In the genomic region with DNA sequence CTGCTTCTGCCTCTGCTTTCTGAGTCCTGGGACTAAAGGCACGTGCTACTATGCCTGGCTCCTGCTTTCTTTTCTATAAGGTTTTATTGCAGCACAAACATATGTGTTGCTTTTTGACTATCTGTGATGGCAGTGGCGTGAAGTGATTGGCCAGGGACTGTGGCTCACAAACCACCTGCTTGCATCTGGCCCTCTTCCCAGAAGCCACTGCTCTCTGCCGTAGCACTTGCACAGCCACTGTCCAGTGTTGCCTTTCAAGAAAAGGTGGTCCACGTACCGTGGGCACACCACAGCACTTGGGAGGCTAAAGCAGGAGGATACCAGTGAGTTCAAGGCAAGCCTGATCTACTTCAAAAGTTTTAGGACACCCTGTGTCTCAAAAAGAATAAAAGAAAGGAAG, we compare ENCODE assay signal across 17 mouse cellular contexts.
"Had no signal": no experiment of that assay in that cellular context is flagged by ENCODE, and none has a peak within 500 bp of the region (broad histone marks: within the 10 kb centered on the region; RNA-seq: fewer than 3 reads in every experiment).

No protein-coding gene starts in this region.

- H3K4me2 ChIP-seq: lung, embryonic 15.5 days; midbrain, embryonic 11.5 days; midbrain, embryonic 13.5 days; midbrain, embryonic 15.5 days; neural tube, embryonic 12.5 days; stomach, embryonic 15.5 days had no signal

- ATAC-seq: lung, postnatal 0 days; midbrain, embryonic 13.5 days; midbrain, embryonic 15.5 days had no signal

- H3K27me3 ChIP-seq: lung, embryonic 15.5 days; megakaryocyte, embryonic 14.5 days; midbrain, embryonic 13.5 days; midbrain, embryonic 15.5 days; neural tube, embryonic 12.5 days; stomach, embryonic 15.5 days had no signal

- H3K36me3 ChIP-seq: lung, embryonic 15.5 days; midbrain, embryonic 15.5 days; neural tube, embryonic 12.5 days; stomach, embryonic 15.5 days had no signal

- H3K27ac ChIP-seq: lung, embryonic 15.5 days; macrophage; midbrain, embryonic 13.5 days; midbrain, embryonic 15.5 days; neural tube, embryonic 12.5 days; stomach, embryonic 15.5 days; stomach, postnatal 0 days had no signal

- DNase-seq: lung, adult 2 months; lung, postnatal 14 days; lung, postnatal 36 days; right cerebral cortex, postnatal 14 days; thymus, adult 2 months; thymus, postnatal 25 days; thymus, postnatal 4 days had no signal

- H3K9ac ChIP-seq: lung, embryonic 15.5 days; midbrain, embryonic 13.5 days; midbrain, embryonic 15.5 days; neural tube, embryonic 12.5 days; stomach, embryonic 15.5 days had no signal

- H3K9me3 ChIP-seq: lung, embryonic 15.5 days; megakaryocyte, embryonic 14.5 days; midbrain, embryonic 13.5 days; midbrain, embryonic 15.5 days; neural tube, embryonic 12.5 days; stomach, embryonic 15.5 days had no signal

- H3K4me3 ChIP-seq: lung, embryonic 15.5 days; megakaryocyte, embryonic 14.5 days; midbrain, embryonic 13.5 days; midbrain, embryonic 15.5 days; neural tube, embryonic 12.5 days; stomach, embryonic 15.5 days had no signal

- H3K4me1 ChIP-seq: midbrain, embryonic 13.5 days; midbrain, embryonic 15.5 days; neural tube, embryonic 12.5 days had no signal
